In genomic region chr2:13572101-13572553, GRCm38 (mm10) we compare ENCODE assay signal across 8 mouse cellular contexts. TPM values are rescaled to one million over a fixed set of nuclear protein-coding genes. Genes with fewer than 3 reads are reported as not detected.
DNase-seq lines count a peak whose midpoint lies in the region; ATAC-seq and TF ChIP-seq lines count a peak whose summit lies in the region.

No protein-coding gene starts in this region.

- 3% methylated on average over 4 of the region's 4 CpGs for WGBS in forebrain, embryonic 14.5 days
- 35% methylated on average over 4 of the region's 4 CpGs for WGBS in limb, embryonic 15.5 days
- WGBS in stomach, postnatal 0 days = 37% methylated on average over 4 of the region's 4 CpGs

- no peak for DNase-seq in testis, postnatal 10 days (ENCODE audit: low spot score)
- DNase-seq in forebrain, embryonic 14.5 days (ENCODE audit: low spot score) = peak; percentile 60
- DNase-seq in stomach, postnatal 0 days (ENCODE audit: low spot score) = no peak
- no peak for DNase-seq in spleen, postnatal 4 days (ENCODE audit: low spot score in 2 of 2)
- DNase-seq in right cerebral cortex, postnatal 14 days = no peak

- H3K36me3 ChIP-seq in testis, adult 2 months (ENCODE audit: control insufficient read depth, insufficient read depth, low read length) = no peaks in the 10 kb centered on the region
- H3K36me3 ChIP-seq in forebrain, embryonic 14.5 days (ENCODE audit: control insufficient read depth, insufficient read depth, low read length) = peaks cover 1% of the 10 kb centered on the region; the same call in 1 of the 2 replicates
- peaks cover 7% of the 10 kb centered on the region for H3K36me3 ChIP-seq in limb, embryonic 15.5 days
- no peaks in the 10 kb centered on the region for H3K36me3 ChIP-seq in stomach, postnatal 0 days (ENCODE audit: control insufficient read depth, insufficient read depth, low read length)

- ATAC-seq in forebrain, embryonic 14.5 days = no peak
- no peak for ATAC-seq in limb, embryonic 15.5 days (ENCODE audit: insufficient number of reproducible peaks, low FRiP score, low TSS enrichment, low read depth)
- no peak for ATAC-seq in stomach, postnatal 0 days (ENCODE audit: low FRiP score, low TSS enrichment)
- ATAC-seq in frontal cortex, adult (ENCODE audit: low TSS enrichment) = no peak

- peaks cover 10% of the 10 kb centered on the region; the same call in 1 of the 2 replicates for H3K4me1 ChIP-seq in testis, adult 2 months (ENCODE audit: control insufficient read depth, insufficient read depth, low read length)
- H3K4me1 ChIP-seq in forebrain, embryonic 14.5 days (ENCODE audit: control insufficient read depth, insufficient read depth, low read length) = peaks cover 16% of the 10 kb centered on the region
- peaks cover 20% of the 10 kb centered on the region for H3K4me1 ChIP-seq in limb, embryonic 15.5 days
- peaks cover 3% of the 10 kb centered on the region; the same call in 1 of the 2 replicates for H3K4me1 ChIP-seq in stomach, postnatal 0 days (replicated peaks; ENCODE audit: control insufficient read depth, insufficient read depth)

- H3K4me3 ChIP-seq in testis, adult 2 months (ENCODE audit: control insufficient read depth, low read depth, low read length) = no peak overlapping the region
- no peak overlapping the region for H3K4me3 ChIP-seq in forebrain, embryonic 14.5 days (ENCODE audit: low read depth, low read length)
- no peak overlapping the region for H3K4me3 ChIP-seq in limb, embryonic 15.5 days
- H3K4me3 ChIP-seq in stomach, postnatal 0 days (ENCODE audit: low read depth, low read length) = no peak overlapping the region

- no peak for TF ChIP-seq CTCF in testis, adult 2 months (IDR thresholded peaks at IDR 0.05; ENCODE audit: control insufficient read depth, insufficient read depth, insufficient replicate concordance, low read depth, low read length)
- TF ChIP-seq CTCF in stomach, postnatal 0 days (IDR thresholded peaks at IDR 0.05; ENCODE audit: low read depth) = no peak

- no peaks in the 10 kb centered on the region for H3K9me3 ChIP-seq in forebrain, embryonic 14.5 days (replicated peaks; ENCODE audit: control insufficient read depth, low read length)
- H3K9me3 ChIP-seq in limb, embryonic 15.5 days = no peaks in the 10 kb centered on the region
- no peaks in the 10 kb centered on the region for H3K9me3 ChIP-seq in stomach, postnatal 0 days (ENCODE audit: control insufficient read depth, low read length)

- H3K27me3 ChIP-seq in testis, adult 2 months (ENCODE audit: control insufficient read depth, insufficient read depth, low read length) = no peaks in the 10 kb centered on the region
- no peaks in the 10 kb centered on the region for H3K27me3 ChIP-seq in forebrain, embryonic 14.5 days (replicated peaks; ENCODE audit: control insufficient read depth, insufficient read depth, low read length)
- H3K27me3 ChIP-seq in limb, embryonic 15.5 days = no peaks in the 10 kb centered on the region
- no peaks in the 10 kb centered on the region for H3K27me3 ChIP-seq in stomach, postnatal 0 days (ENCODE audit: control insufficient read depth, insufficient read depth, low read length)

- 0 out of 2 replicates have a peak overlapping the region, but pooled peaks have one; percentile 29 for H3K9ac ChIP-seq in forebrain, embryonic 14.5 days (ENCODE audit: low read length)
- H3K9ac ChIP-seq in limb, embryonic 15.5 days = no peak overlapping the region
- H3K9ac ChIP-seq in stomach, postnatal 0 days (ENCODE audit: low read length) = no peak overlapping the region

- peak overlapping the region; percentile 69 for H3K4me2 ChIP-seq in forebrain, embryonic 14.5 days (ENCODE audit: low read length)
- peak overlapping the region; percentile 59; the same call in 1 of the 2 replicates for H3K4me2 ChIP-seq in limb, embryonic 15.5 days
- H3K4me2 ChIP-seq in stomach, postnatal 0 days (replicated peaks; ENCODE audit: low read depth) = peak overlapping the region; percentile 60

- TF ChIP-seq POLR2A in testis, adult 2 months (IDR thresholded peaks at IDR 0.05; ENCODE audit: control insufficient read depth, low read depth, low read length) = no peak

- no peak for TF ChIP-seq EP300 in stomach, postnatal 0 days (optimal IDR thresholded peaks at IDR 0.05)

- H3K27ac ChIP-seq in testis, adult 2 months (ENCODE audit: control insufficient read depth, insufficient read depth, low read depth, low read length) = peak overlapping the region; percentile 86
- peak overlapping the region; percentile 97 for H3K27ac ChIP-seq in forebrain, embryonic 14.5 days (ENCODE audit: low read depth, low read length)
- peak overlapping the region; percentile 97 for H3K27ac ChIP-seq in limb, embryonic 15.5 days
- peak overlapping the region; percentile 93 for H3K27ac ChIP-seq in stomach, postnatal 0 days (replicated peaks)

RNA-seq across cellular contexts. Expression of gene Vim, which starts 1.6 kb away (rescaled TPM):
- 95.7 and 100 TPM in 2 replicates for polyA plus RNA-seq in testis, adult 2 months (2012; rRNA removed)
- polyA plus RNA-seq in forebrain, embryonic 14.5 days (2014; fragmentation: Nextera tagmentation; extraction: Ambion mirVana) = 594 and 700 TPM in 2 replicates
- 1,276 and 1,300 TPM in 2 replicates for polyA plus RNA-seq in limb, embryonic 15.5 days (2015; fragmentation: Nextera tagmentation; extraction: Ambion mirVana)
- polyA plus RNA-seq in stomach, postnatal 0 days (2015; fragmentation: Nextera tagmentation; extraction: Ambion mirVana) = 287 and 331 TPM in 2 replicates

RNA-seq across cellular contexts. Expression of gene Trdmt1, which starts 27.7 kb away (rescaled TPM):
- 2.9 and 3.1 TPM in 2 replicates for polyA plus RNA-seq in testis, adult 2 months (2012; rRNA removed)
- 11.1 and 12.0 TPM in 2 replicates for polyA plus RNA-seq in forebrain, embryonic 14.5 days (2014; fragmentation: Nextera tagmentation; extraction: Ambion mirVana)
- polyA plus RNA-seq in limb, embryonic 15.5 days (2015; fragmentation: Nextera tagmentation; extraction: Ambion mirVana) = 8.9 and 11.5 TPM in 2 replicates
- 6.9 and 7.2 TPM in 2 replicates for polyA plus RNA-seq in stomach, postnatal 0 days (2015; fragmentation: Nextera tagmentation; extraction: Ambion mirVana)
